Mouse (Mus musculus) liver (tissue): ENCODE measurements around the gene Pik3r5.

ENCODE experiments used
- DNase-seq: peaks from one replicate; pipeline ENCODE4 v3.0.0-alpha.2; 2020; ENCODE audit warnings: mixed read lengths

Pik3r5 gene

GRCm38 (mm10) chr11:68487720-68488119 lies 55.8 kb downstream of the Pik3r5 start:
- no peak for DNase-seq

- DNase-seq, result no peak
These were observed 56.4 kb downstream of the Pik3r5 start for GRCm38 (mm10) chr11:68488256-68488824.

- DNase-seq, result no peak
These were observed 57.3 kb downstream of the Pik3r5 start for GRCm38 (mm10) chr11:68489236-68489635.

GRCm38 (mm10) chr11:68492592-68492991 lies 60.7 kb downstream of the Pik3r5 start:
- DNase-seq, result no peak

- DNase-seq, result no peak
These were observed 61.8 kb downstream of the Pik3r5 start for GRCm38 (mm10) chr11:68493760-68494159.

GRCm38 (mm10) chr11:68497081-68497480 lies 65.2 kb downstream of the Pik3r5 start:
- no peak for DNase-seq

GRCm38 (mm10) chr11:68498517-68498916 lies 66.6 kb downstream of the Pik3r5 start:
- DNase-seq, result no peak

GRCm38 (mm10) chr11:68498999-68499699 lies 67.2 kb downstream of the Pik3r5 start:
- no peak for DNase-seq

- DNase-seq, result peak; percentile 42
These were observed 69.0 kb downstream of the Pik3r5 start for GRCm38 (mm10) chr11:68500949-68501350.

- DNase-seq, result no peak
These were observed 70.5 kb downstream of the Pik3r5 start for GRCm38 (mm10) chr11:68502408-68502807.

GRCm38 (mm10) chr11:68502902-68503629 lies 71.1 kb downstream of the Pik3r5 start, which contains the start of gene Pik3r6:
Pik3r6 (plus strand) TSS chr11:68503019.
- DNase-seq, result no peak

GRCm38 (mm10) chr11:68504913-68505312 lies 73.0 kb downstream of the Pik3r5 start:
- no peak for DNase-seq

- no peak for DNase-seq
These were observed 75.3 kb downstream of the Pik3r5 start for GRCm38 (mm10) chr11:68507246-68507645.

GRCm38 (mm10) chr11:68508619-68509018 lies 76.7 kb downstream of the Pik3r5 start:
- no peak for DNase-seq

- DNase-seq, result no peak
These were observed 77.3 kb downstream of the Pik3r5 start for GRCm38 (mm10) chr11:68509194-68509593.

- DNase-seq, result no peak
These were observed 82.0 kb downstream of the Pik3r5 start for GRCm38 (mm10) chr11:68513969-68514368.

GRCm38 (mm10) chr11:68519362-68519761 lies 87.4 kb downstream of the Pik3r5 start:
- DNase-seq, result no peak

- no peak for DNase-seq
These were observed 87.9 kb downstream of the Pik3r5 start for GRCm38 (mm10) chr11:68519815-68520214.

GRCm38 (mm10) chr11:68520439-68520838 lies 88.5 kb downstream of the Pik3r5 start:
- no peak for DNase-seq

- DNase-seq, result no peak
These were observed 89.4 kb downstream of the Pik3r5 start for GRCm38 (mm10) chr11:68521352-68521751.

- DNase-seq, result no peak
These were observed 94.5 kb downstream of the Pik3r5 start for GRCm38 (mm10) chr11:68526441-68526840.

GRCm38 (mm10) chr11:68531066-68531806 lies 99.3 kb downstream of the Pik3r5 start:
- peak; percentile 36 for DNase-seq

- DNase-seq, result no peak
These were observed 100.1 kb downstream of the Pik3r5 start for GRCm38 (mm10) chr11:68531941-68532535.
